Mouse (Mus musculus) liver, embryonic 14.5 days (tissue): ENCODE data around the gene Nek7. TPM values are rescaled to one million over a fixed set of nuclear protein-coding genes. Genes with fewer than 3 reads are reported as not detected.

Source experiments
- ATAC-seq: fragments of 200-750 bp; cut with Nextera tagmentation; 2 replicates; pipeline ENCODE4 v1.8.0; 2017; ENCODE audit warnings: moderate number of reproducible peaks, mild to moderate bottlenecking, moderate library complexity; ENCODE audit not compliant: insufficient read depth
- DNase-seq, 3 experiments: peaks; one replicate each; pipeline ENCODE4 v3.0.0-alpha.2; 2012 to 2013; ENCODE audit warnings: low read depth in 3 of 3, low spot score in 3 of 3
- H3K27ac ChIP-seq: fragments of 300-500 bp; sonication (generic); 2 replicates; pipeline ENCODE4 v1.5.1; 2014; ENCODE audit warnings: moderate library complexity, mild to moderate bottlenecking, control low read depth, inconsistent platforms
- H3K27me3 ChIP-seq: fragments of 300-500 bp; sonication (generic); 2 replicates; pipeline ENCODE4 v1.6.1; 2014; ENCODE audit warnings: mild to moderate bottlenecking, low read length, moderate library complexity; ENCODE audit not compliant: control insufficient read depth, insufficient read depth
- H3K36me3 ChIP-seq: fragments of 300-500 bp; sonication (generic); replicated peaks from 2 replicates; pipeline ENCODE4 v1.6.1; 2014; ENCODE audit warnings: low read depth; ENCODE audit not compliant: control insufficient read depth, insufficient read depth
- H3K4me1 ChIP-seq, 2 experiments: fragments of 200-500 bp in 1 of 2; fragments of 300-500 bp in 1 of 2; sonication (generic) in 1 of 2; replicated peaks; 2 replicates each; pipeline ENCODE4 v1.6.1; 2012 to 2014; ENCODE audit warnings: antibody characterized with exemption in 1 of 2, inconsistent platforms in 1 of 2, low read length in 1 of 2; ENCODE audit not compliant: control insufficient read depth in 2 of 2, insufficient read depth in 2 of 2
- H3K4me2 ChIP-seq: fragments of 300-500 bp; sonication (generic); 2 replicates; pipeline ENCODE4 v1.6.1; 2014; ENCODE audit warnings: low read depth, mild to moderate bottlenecking, control low read depth, moderate library complexity
- H3K4me3 ChIP-seq, 2 experiments: fragments of 200-500 bp in 1 of 2; fragments of 300-500 bp in 1 of 2; sonication (generic) in 1 of 2; 2 replicates each; pipeline ENCODE4 v1.5.1; 2012 to 2014; ENCODE audit warnings: low read depth in 2 of 2, low read length in 2 of 2, mild to moderate bottlenecking in 2 of 2, control low read depth in 1 of 2, inconsistent platforms in 1 of 2, moderate library complexity in 1 of 2; ENCODE audit not compliant: insufficient read depth in 1 of 2
- H3K9ac ChIP-seq: fragments of 300-500 bp; sonication (generic); replicated peaks from 2 replicates; pipeline ENCODE4 v1.6.1; 2014; ENCODE audit warnings: mild to moderate bottlenecking, control low read depth, moderate library complexity
- H3K9me3 ChIP-seq: fragments of 300-500 bp; sonication (generic); 2 replicates; pipeline ENCODE4 v1.6.1; 2016; ENCODE audit warnings: low read length, mixed read lengths; ENCODE audit not compliant: control insufficient read depth
- CTCF ChIP-seq: IDR thresholded peaks from 2 replicates; pipeline ENCODE4 v1.5.1; 2016; ENCODE audit warnings: antibody characterized with exemption, low read depth, control low read depth
- EP300 ChIP-seq: IDR thresholded peaks from 2 replicates; pipeline ENCODE4 v1.6.1; 2016; ENCODE audit warnings: antibody characterized with exemption, low read depth
- WGBS: fragments of 180-500 bp; shearing (Covaris S2); extraction: QIAGEN DNeasy Blood & Tissue Kit; methylation state at CpG from one replicate; pipeline ENCODE4 v1.1.7; 2014; ENCODE audit not compliant: insufficient replicate concordance; 5-methylcytosine and 5-hydroxymethylcytosine counted together
- polyA plus RNA-seq, 2 experiments: library from polyadenylated mRNA; depleted of rRNA in 1 of 2; stranded (reverse) in 1 of 2; unstranded in 1 of 2; fragments of >200 nt; fragmentation: Nextera tagmentation in 1 of 2; extraction: Ambion mirVana in 1 of 2; gene quantifications; 2 replicates each; pipeline versions ENCODE4 v1.2.1 to v1.2.3; 2012 to 2014

Gene Nek7
- polyA plus RNA-seq, 2 experiments: 5.5 to 13.2 TPM

DNA sequence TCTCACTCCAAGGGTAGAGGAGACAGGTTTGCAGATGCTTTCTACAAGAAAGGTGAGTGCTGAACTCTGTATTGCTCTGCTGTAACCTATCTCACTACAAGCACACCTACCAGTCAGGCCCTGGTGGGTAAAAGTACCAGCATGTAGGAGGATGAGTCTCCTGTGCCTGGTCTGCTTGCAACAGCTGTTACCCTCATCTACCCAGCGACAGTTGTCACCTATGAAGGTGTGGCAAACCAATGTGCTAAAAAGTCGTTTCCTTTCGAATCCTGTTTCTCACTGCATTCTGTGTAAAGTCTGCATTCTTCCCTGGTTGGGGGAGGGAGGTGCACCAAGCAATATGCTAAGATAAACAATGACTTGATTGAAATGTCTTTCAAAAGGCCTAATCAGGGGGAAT, 32.1 kb downstream of the Nek7 start:
- Histone ChIP-seq H3K9me3 (no peaks in the 10 kb centered on the region), H3K27ac (no peak overlapping the region), H3K4me3 (no peak overlapping the region), H3K36me3 (no peaks in the 10 kb centered on the region), H3K4me2 (no peak overlapping the region), H3K9ac (no peak overlapping the region), H3K4me1 (no peaks in the 10 kb centered on the region), H3K27me3 (no peaks in the 10 kb centered on the region)
- 58% methylated on average over 3 of the region's 3 CpGs for WGBS
- no peak for TF ChIP-seq EP300
- no peak for TF ChIP-seq CTCF
- no peak for DNase-seq
- no peak for ATAC-seq

DNA sequence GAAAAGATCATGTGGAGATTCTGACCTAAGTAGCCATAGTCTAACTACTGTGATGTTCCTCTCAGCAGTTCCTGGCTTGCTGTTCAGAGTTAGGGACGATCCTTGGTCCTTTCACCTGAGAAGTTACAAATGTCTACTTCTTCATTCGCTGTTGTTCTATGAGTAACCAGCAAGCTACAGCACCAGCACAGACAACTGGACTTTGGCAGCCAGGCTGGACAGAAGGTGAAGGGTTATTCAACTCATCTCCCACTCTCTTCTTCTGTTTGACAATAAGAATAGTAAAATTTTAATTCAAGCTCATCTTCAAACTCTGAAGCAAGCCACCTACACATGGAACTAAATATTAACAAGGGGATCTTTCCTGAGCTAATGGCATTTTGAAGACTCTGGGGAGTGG, 33.0 kb downstream of the Nek7 start:
- H3K4me1 ChIP-seq: no peaks in the 10 kb centered on the region
- no peak overlapping the region for H3K27ac ChIP-seq
- H3K27me3 ChIP-seq: no peaks in the 10 kb centered on the region
- H3K9ac ChIP-seq: no peak overlapping the region
- ATAC-seq: no peak
- no peak overlapping the region for H3K4me2 ChIP-seq
- 78% methylated on average over 2 of the region's 2 CpGs for WGBS
- H3K9me3 ChIP-seq: no peaks in the 10 kb centered on the region
- H3K36me3 ChIP-seq: no peaks in the 10 kb centered on the region
- TF ChIP-seq CTCF: no peak
- TF ChIP-seq EP300: no peak
- DNase-seq: no peak
- no peak overlapping the region for H3K4me3 ChIP-seq

DNA sequence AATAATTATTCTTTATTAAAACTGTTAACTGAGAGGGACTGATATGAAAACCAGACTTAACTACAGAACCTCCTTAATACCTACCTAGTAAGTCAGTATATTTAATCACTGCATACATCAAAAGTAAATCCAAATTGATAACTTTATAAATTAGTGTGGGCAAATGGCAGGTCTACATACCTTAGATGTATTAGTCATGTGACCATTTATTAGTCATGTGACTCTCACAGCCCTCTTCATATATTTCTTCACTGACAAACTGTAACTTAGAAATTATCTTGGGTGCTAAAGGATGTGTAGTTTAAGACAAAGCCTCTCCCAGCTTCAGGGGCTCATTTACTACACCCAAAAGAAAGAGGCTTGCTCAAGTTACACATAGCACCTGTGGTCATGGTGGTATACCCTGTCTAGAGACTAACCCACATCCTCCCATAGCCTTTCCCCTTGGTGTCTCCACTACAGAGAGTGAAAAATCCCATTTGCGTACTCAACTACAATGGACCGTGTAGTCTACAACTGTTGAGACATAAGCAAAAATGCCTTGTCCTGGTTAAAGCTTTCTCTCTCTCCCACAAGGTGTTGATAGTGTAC, 35.4 kb downstream of the Nek7 start:
- ATAC-seq (no peak), DNase-seq (no peak)
- TF ChIP-seq EP300: no peak
- TF ChIP-seq CTCF: no peak
- H3K27ac ChIP-seq: no peak overlapping the region
- H3K9me3 ChIP-seq: no peaks in the 10 kb centered on the region
- H3K36me3 ChIP-seq: no peaks in the 10 kb centered on the region
- 92% methylated on average over 2 of the region's 2 CpGs for WGBS
- no peaks in the 10 kb centered on the region for H3K27me3 ChIP-seq
- no peak overlapping the region for H3K9ac ChIP-seq
- no peak overlapping the region for H3K4me3 ChIP-seq
- H3K4me1 ChIP-seq: peaks cover 11 to 15% of the 10 kb centered on the region in 2 experiments
- H3K4me2 ChIP-seq: no peak overlapping the region

DNA sequence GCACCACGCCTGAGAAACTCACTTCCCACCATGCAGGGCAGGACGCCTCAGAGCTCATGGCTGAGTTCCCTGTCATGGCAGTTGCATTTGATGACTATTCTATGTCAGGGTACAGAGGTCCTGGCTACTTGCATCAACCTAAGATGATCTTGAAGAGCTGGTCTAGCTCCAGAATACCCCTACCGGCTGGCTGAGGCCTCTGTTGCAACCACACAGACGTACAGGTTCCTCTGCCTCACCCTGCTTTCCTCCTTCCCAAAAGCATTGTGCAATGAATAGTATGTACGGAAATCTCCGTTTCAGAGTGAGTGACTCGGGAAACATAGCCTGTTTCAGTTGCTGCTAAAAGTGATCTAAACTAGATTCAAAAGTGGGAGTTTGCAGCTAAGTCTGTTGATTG, 37.7 kb downstream of the Nek7 start:
- 71% methylated on average over 7 of the region's 7 CpGs for WGBS
- H3K4me1 ChIP-seq: peaks cover 15 to 16% of the 10 kb centered on the region in 2 experiments
- no peaks in the 10 kb centered on the region for H3K9me3 ChIP-seq
- no peak overlapping the region for H3K4me2 ChIP-seq
- H3K27ac ChIP-seq: no peak overlapping the region
- TF ChIP-seq EP300: no peak
- TF ChIP-seq CTCF: no peak
- no peak overlapping the region for H3K4me3 ChIP-seq
- DNase-seq: no peak
- H3K27me3 ChIP-seq: no peaks in the 10 kb centered on the region
- no peak overlapping the region for H3K9ac ChIP-seq
- ATAC-seq: no peak
- H3K36me3 ChIP-seq: no peaks in the 10 kb centered on the region

DNA sequence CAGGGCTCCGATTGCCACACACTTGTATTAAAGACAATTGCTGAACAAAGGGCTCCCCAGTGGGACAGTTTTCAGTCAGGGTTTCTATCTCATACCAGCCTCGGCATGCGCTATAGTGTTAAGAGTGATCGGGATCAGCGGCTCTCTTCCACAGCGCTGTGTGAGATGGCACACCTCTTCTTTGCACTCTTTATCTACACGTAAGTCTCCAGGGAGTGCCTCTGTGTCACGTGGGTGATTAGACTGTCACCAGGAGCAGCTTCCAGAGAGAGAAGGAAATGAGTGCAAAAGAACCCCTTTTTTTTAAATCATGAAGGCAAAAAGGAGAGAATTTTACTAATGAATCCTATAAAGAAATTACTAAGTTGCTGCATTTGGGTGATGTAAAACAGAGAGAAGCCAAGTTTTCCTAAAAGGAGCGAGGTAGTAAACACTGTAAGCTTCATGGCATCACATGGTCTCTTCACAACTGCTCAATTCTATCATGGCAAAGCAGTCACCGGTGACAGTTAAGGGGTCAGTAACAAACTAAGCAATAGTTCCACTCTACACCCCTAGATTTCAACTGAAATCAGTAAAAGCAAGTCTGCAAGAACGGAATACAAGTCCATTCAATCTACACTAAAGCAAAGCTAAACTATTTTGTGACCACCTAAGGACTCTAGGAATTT, 40.0 kb downstream of the Nek7 start:
- Histone ChIP-seq H3K4me2 (peak overlapping the region; percentile 52), H3K27me3 (no peaks in the 10 kb centered on the region), H3K4me1 (peaks cover 15 to 16% of the 10 kb centered on the region in 2 experiments), H3K9me3 (no peaks in the 10 kb centered on the region), H3K9ac (0 out of 2 replicates have a peak overlapping the region, but pooled peaks have one; percentile 9), H3K36me3 (no peaks in the 10 kb centered on the region), H3K4me3 (no peak overlapping the region), H3K27ac (peak overlapping the region; percentile 29; the same call in 1 of the 2 replicates)
- DNase-seq (peak; percentile 49 to 59 (median 53)), ATAC-seq (peak; percentile 98)
- WGBS: 36% methylated on average over 11 of the region's 11 CpGs
- TF ChIP-seq EP300 (0 out of 2 replicates have a peak, but pooled peaks have one; percentile 5), CTCF (no peak)
